Mouse (Mus musculus) cerebellum, postnatal 14 days (tissue): ENCODE results near the gene Ccdc27.

ENCODE experiments used
- DNase-seq, 2 experiments: peaks; one replicate each; pipeline ENCODE4 v3.0.0; 2021; ENCODE audit warnings: mixed read lengths in 2 of 2

Ccdc27 gene

DNA sequence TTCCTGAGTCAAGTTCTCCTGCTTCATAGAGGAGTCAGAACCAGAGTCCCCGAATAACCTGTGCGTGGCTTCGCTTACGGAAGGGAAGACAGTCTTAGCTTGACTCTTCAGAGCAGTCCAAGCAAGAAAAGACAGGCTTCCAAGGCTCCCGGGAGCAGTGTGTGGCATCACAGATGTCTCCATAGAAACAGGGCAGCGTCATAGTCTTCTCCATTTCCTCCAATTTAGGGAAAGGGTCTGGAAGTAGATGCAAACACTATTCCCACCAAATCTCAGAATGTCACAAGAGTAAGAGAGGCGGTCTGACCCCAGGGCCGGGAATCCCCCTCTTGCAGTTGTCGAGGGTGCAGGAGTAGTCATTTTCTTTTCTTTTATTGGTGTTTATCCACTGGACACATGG is at the start of gene Ccdc27:
Ccdc27 (minus strand) TSS at position 101 of the 400 bp plus-strand sequence.
- no peak for DNase-seq

DNA sequence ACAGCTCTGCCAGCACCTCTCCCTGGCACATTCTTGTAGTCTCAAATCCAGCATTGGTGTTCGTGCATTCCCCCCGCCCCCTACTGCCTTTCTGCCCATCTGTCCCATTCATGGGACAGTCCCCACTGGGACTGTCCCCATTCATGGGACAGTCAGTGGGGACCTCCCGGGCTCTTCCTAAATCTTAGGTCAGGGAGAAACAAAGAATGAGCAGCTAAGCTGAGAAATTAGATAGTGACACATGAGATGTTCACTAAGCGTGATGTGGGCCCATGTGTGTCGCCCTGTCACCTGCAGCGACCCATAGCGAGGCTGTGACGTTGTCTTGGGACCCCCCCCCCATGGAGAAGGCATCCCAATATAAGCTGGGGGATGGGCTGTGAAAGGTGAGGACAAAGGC is 48.9 kb upstream of the Ccdc27 start:
- DNase-seq: no peak

DNA sequence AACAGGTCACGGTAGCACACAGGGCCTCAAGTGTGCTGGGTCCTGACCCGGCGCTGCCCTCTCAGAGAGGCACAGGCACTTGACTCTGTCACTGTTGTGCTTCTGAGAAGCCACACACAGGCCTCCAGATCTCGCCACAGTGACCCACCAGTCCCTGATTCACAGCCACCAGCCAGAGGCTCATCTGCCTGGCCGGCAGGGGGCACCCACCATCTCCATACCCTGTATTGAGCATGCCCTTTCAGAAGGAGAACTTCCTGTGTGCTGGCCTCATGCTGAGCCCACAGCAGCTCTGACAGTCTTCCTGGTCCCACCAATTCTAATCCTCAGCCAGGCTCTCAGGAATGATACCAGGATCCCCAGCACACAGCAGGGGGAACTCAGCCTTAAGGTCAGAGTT is 46.7 kb upstream of the Ccdc27 start:
- no peak for DNase-seq

GRCm38 (mm10) chr4:154086436-154086835 is 44.0 kb upstream of the Ccdc27 start:
- no peak for DNase-seq

DNA sequence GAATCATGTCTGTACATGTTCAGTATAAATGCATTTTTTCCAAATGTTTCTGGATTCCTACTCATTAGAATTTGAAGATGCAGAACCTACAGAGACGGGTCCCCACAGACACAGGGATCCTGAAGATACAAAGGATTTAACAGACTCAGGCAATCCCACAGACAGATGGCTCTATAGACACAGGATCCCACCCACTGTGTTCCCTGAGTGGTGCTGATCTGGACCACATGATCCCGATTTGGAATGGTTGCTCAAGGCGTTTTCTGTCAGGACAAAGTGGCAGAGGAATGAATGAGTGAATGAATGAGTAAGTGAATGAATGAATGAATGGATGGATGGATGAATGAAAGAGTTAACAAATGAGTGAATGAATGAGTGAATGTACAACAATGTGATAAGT is 43.4 kb upstream of the Ccdc27 start:
- peak; percentile 63 to 68 for DNase-seq

DNA sequence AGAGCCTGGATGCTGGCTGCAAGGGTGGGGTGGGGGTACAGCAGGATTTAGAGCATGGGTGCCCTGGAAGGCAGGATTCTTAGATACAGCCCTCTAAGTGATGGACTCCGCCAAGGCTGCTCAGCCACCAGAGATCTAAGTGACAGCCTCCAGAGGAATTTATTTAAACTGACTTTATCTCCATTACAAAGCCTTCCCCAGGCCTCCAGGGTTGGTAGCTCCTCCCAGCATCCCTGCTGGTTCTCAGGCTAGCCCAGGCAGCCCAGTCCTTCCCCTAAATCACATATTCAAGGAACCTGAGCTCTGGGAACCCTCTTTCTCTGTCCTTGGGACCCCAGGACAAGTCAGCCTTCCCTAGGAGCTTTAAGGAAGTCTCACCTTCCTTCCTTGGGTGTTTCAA is 39.5 kb upstream of the Ccdc27 start:
- no peak for DNase-seq

- peak; percentile 72 to 73 for DNase-seq
These were observed 38.5 kb upstream of the Ccdc27 start for GRCm38 (mm10) chr4:154081021-154081420.

GRCm38 (mm10) chr4:154080211-154080610 is 37.7 kb upstream of the Ccdc27 start:
- DNase-seq: no peak

DNA sequence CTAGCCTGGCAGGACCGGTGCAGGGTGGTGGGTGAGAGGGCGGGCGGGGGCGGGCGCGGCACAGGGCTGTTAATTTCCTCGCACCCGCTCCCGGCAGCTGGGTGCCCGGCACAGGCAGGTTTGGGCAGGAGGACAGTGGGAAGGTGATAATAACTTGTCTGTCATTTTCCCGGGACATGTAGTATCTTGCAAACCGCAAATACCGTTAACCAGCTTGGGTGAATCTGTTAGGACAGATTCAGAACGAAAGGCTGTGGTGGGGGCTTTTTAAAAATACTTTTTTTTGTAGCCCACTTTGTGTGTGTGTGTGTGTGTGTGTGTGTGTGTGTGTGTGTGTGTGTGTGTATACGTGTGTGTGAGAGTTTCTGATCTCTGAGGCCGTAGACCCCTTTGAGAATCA is 29.5 kb upstream of the Ccdc27 start:
- no peak for DNase-seq

- DNase-seq: no peak
These were observed 29.0 kb upstream of the Ccdc27 start for GRCm38 (mm10) chr4:154071521-154071920.

- peak; percentile 81 to 83 for DNase-seq
These were observed 28.4 kb upstream of the Ccdc27 start for GRCm38 (mm10) chr4:154070896-154071295.

- DNase-seq: peak; percentile 59 to 63
These were observed 22.6 kb upstream of the Ccdc27 start for GRCm38 (mm10) chr4:154064827-154065773.

- no peak for DNase-seq
These were observed 15.2 kb upstream of the Ccdc27 start for GRCm38 (mm10) chr4:154057696-154058095.

- DNase-seq: no peak
These were observed 14.2 kb upstream of the Ccdc27 start for GRCm38 (mm10) chr4:154056661-154057060.

- DNase-seq: no peak
These were observed 13.6 kb upstream of the Ccdc27 start for GRCm38 (mm10) chr4:154056046-154056445.

DNA sequence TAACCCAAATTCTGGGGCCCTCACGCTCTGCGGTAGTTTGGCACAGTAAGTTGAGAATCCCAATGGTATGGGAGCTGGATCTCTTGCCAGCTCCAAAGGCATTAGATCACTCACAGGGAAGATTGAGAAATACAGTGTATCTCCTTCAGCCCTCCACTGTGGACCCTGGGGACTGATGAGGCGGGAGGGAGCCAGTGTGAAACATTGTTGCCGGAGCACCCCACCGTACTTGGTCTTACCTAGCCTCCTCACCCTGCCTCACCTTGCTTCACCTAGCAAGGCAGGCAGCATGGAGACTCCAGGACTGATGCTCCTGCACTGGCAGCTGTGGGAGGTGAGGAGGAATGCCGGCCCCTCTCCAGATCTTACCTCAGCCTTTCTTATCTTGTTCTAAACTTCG is 13.0 kb upstream of the Ccdc27 start:
- no peak for DNase-seq

- no peak for DNase-seq
These were observed 10.6 kb upstream of the Ccdc27 start for GRCm38 (mm10) chr4:154053065-154053464.

DNA sequence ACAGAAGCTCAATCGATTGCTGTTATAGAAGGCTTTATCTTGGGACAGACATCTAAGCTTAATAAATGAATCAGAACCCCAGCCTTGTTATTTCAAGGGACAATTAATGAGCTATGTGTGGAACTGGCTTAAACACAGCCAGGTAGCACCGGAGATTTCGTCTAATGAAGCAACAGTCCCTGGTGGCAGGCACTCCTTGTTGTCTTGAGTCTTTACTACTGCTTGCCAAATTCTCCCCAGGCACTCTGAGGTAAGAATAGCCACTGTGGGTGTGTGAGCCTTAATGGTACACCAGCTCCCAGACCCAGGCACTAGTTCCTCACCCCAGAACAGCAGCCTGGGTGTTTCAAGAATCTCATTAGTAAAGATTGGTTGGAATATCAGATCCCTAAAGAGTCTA is 8.9 kb upstream of the Ccdc27 start:
- DNase-seq: no peak

DNA sequence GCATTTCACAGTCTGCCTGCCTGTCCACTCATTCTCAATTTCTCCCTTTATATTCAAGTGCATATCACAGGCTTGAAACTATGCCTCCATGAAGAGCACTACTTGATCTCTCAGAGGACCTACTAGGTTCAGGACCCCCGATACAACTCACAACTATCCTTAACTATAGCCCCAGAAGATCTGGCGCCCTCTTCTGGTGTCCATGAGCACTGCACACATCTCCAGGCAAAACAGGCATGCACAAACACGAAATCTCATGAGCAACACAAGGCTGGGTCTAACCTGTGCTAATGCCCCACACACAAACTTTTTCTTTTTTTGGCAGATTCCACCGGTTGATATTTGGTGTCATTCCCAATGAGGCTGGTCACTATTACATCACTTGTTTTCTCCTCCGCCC is 3.4 kb upstream of the Ccdc27 start:
- no peak for DNase-seq

GRCm38 (mm10) chr4:154037123-154037522 is 5.4 kb downstream of the Ccdc27 start:
- DNase-seq: no peak

DNA sequence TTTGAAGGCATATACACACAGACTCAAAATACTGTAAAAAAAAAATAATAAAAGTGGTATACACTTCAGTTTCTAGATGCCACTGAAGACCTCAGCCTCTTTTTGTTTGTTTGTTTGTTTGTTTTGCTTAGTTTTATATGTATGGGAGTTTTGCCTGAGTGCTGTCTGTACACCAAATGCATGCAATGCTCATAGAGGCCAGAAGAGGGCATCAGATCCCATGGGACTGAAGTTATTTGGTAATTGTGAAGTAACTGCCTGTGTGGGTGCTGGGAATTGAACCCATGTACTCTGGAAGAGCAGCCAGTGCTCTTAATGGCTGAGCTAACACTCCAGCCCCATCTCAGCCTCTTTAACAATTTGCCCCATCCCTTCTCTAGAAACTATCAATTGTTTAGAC is 13.8 kb downstream of the Ccdc27 start:
- peak in 1 of 2 experiments; percentile 43 for DNase-seq

DNA sequence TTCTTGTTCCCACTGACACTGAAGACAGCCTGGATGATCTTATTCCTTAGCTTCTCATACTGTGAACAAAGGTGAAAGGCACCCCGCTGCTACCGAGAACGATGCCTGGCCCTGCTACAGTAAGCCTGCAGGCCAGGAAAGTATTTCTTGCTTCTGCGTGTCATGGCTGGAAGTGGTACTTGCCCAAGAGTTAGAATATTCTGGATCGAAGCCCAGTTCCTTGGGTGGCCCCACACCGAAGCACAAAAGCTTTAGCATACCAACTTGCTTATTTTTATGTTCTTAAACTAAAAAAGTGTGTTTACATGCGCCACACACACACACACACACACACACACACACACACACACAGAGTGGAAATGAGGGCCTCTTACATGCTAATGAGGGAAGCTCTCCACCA is 14.4 kb downstream of the Ccdc27 start:
- no peak for DNase-seq

- DNase-seq: no peak
These were observed 16.1 kb downstream of the Ccdc27 start for GRCm38 (mm10) chr4:154026441-154026761.

DNA sequence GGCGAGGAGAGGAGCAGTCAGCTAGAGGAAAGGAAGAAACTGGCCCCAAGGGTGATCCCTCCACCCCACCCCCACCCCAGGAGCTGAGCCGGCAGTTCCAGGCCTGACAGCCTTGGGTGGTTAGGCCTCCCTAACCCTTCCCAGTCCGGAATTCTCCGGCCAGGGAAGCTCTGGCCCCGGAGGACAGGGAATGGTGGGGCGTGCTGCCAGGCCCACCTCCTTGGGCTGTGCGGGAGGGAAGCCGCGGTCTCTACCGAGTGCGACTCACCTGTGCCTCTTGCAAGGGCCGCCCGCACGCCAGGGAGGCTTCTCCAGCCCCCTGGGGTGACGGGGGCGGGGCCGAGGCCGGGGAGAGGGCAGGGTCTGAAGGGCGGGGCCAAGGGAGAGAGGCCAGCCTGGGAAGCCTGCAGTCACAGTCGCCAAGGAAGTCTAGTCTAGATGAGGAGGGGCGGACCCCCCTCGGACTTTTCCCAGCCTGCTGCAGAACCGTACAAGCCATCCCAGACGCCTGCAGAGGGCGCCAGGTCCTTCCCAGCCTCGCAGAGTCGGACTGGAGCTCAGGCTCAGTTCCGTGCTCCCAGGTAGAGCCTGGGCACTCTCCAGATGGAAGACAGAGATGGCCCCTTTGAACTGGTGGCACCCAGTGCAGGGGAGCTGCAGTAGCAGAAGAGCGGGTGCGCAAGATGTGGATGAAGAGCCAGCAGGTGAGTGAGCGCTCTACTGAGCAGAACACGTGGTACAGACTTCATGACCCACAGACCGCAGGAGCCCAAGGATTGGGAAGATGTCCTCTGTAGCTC is 16.6 kb downstream of the Ccdc27 start, which contains the start of gene Smim1:
Smim1 (minus strand) TSS at position 590 of the 800 bp plus-strand sequence.
- peak; percentile 67 to 82 for DNase-seq
